Mouse (Mus musculus): ENCODE results near the gene Itpka.
A peak's percentile ranks its signal among the peaks of the same experiment; 100 is the strongest.

Itpka gene

GRCm38 (mm10) chr2:119757601-119758100 is 15.5 kb downstream of the Itpka start:
- DNase-seq (ENCODE audit: low spot score): no peak

GRCm38 (mm10) chr2:119758101-119758843 is 16.1 kb downstream of the Itpka start:
- no peak for DNase-seq (ENCODE audit: low spot score)

- DNase-seq (ENCODE audit: low spot score): no peak
Observed at GRCm38 (mm10) chr2:119758844-119759835, 17.0 kb downstream of the Itpka start.

GRCm38 (mm10) chr2:119760251-119760650 is 18.1 kb downstream of the Itpka start, which contains the start of gene Ltk:
Gene Ltk, minus strand, starts transcription at chr2:119760431.
- no peak for DNase-seq (ENCODE audit: low spot score)

- no peak for DNase-seq (ENCODE audit: low spot score)
Observed at GRCm38 (mm10) chr2:119762276-119762675, 20.1 kb downstream of the Itpka start.

- DNase-seq (ENCODE audit: low spot score): no peak
Observed at GRCm38 (mm10) chr2:119763924-119764323, 21.8 kb downstream of the Itpka start.

GRCm38 (mm10) chr2:119767246-119767645 is 25.1 kb downstream of the Itpka start:
- DNase-seq (ENCODE audit: low spot score): no peak

- DNase-seq (ENCODE audit: low spot score): peak; percentile 47
Observed at GRCm38 (mm10) chr2:119787206-119787883, 45.2 kb downstream of the Itpka start, which contains the start of gene Rpap1. Gene Rpap1, minus strand, starts transcription at chr2:119787537.

- no peak for DNase-seq (ENCODE audit: low spot score)
Observed at GRCm38 (mm10) chr2:119789996-119790395, 47.9 kb downstream of the Itpka start.

- no peak for DNase-seq (ENCODE audit: low spot score)
Observed at GRCm38 (mm10) chr2:119797279-119797783, 55.2 kb downstream of the Itpka start, which contains the start of gene Tyro3. Gene Tyro3, plus strand, starts transcription at chr2:119797733.

GRCm38 (mm10) chr2:119798246-119798927 is 56.2 kb downstream of the Itpka start:
- DNase-seq (ENCODE audit: low spot score): no peak

GRCm38 (mm10) chr2:119799181-119799960 is 57.2 kb downstream of the Itpka start:
- DNase-seq (ENCODE audit: low spot score): no peak

GRCm38 (mm10) chr2:119799961-119800550 is 57.9 kb downstream of the Itpka start:
- DNase-seq (ENCODE audit: low spot score): no peak
